Mouse (Mus musculus) MEL (cell line): Measurements from ENCODE around the gene Capn3. TPM values are rescaled to one million over a fixed set of nuclear protein-coding genes. Genes with fewer than 3 reads are reported as not detected.

Source experiments
- DNase-seq: peaks from one replicate; pipeline ENCODE4 v3.0.0; 2011; ENCODE audit warnings: low read depth, low spot score
- H3K27ac ChIP-seq: 2 replicates; pipeline ENCODE4 v1.5.1; 2012; ENCODE audit warnings: low read depth, mild to moderate bottlenecking, control low read depth, low read length, moderate library complexity; ENCODE audit not compliant: control insufficient read depth
- H3K27me3 ChIP-seq, 2 experiments: fragments of 150-350 bp in 1 of 2; sonication (generic) in 1 of 2; 2 replicates each; pipeline ENCODE4 v1.6.1; 2012; ENCODE audit warnings: low read length in 2 of 2, mild to moderate bottlenecking in 2 of 2, improper control_type of control experiment in 1 of 2, moderate library complexity in 1 of 2; ENCODE audit not compliant: insufficient read depth in 2 of 2, control insufficient read depth in 1 of 2
- H3K36me3 ChIP-seq, 2 experiments: 2 replicates each; pipeline ENCODE4 v1.6.1; 2012 to 2014; ENCODE audit warnings: low read length in 2 of 2, improper control_type of control experiment in 1 of 2, inconsistent platforms in 1 of 2, mild to moderate bottlenecking in 1 of 2; ENCODE audit not compliant: insufficient read depth in 2 of 2, control insufficient read depth in 1 of 2
- H3K4me1 ChIP-seq, 2 experiments: fragments of 150-350 bp in 1 of 2; sonication (generic) in 1 of 2; 2 replicates each; pipeline ENCODE4 v1.6.1; 2012; ENCODE audit warnings: low read length in 2 of 2, improper control_type of control experiment in 1 of 2, mild to moderate bottlenecking in 1 of 2; ENCODE audit not compliant: insufficient read depth in 2 of 2, control insufficient read depth in 1 of 2
- H3K4me3 ChIP-seq, 2 experiments: fragments of 150-350 bp in 1 of 2; sonication (generic) in 1 of 2; 2 replicates each; pipeline ENCODE4 v1.5.1; 2012; ENCODE audit warnings: low read depth in 2 of 2, low read length in 2 of 2, mild to moderate bottlenecking in 2 of 2, moderate library complexity in 2 of 2, control low read depth in 1 of 2, improper control_type of control experiment in 1 of 2; ENCODE audit not compliant: control insufficient read depth in 1 of 2, insufficient read depth in 1 of 2
- H3K79me2 ChIP-seq: 2 replicates; pipeline ENCODE4 v1.6.1; 2012; ENCODE audit warnings: mild to moderate bottlenecking, low read length, moderate library complexity; ENCODE audit not compliant: control insufficient read depth, poor library complexity, insufficient read depth
- H3K9ac ChIP-seq: 2 replicates; pipeline ENCODE4 v1.6.1; 2012; ENCODE audit warnings: low read depth, mild to moderate bottlenecking, control low read depth, low read length, moderate library complexity; ENCODE audit not compliant: control insufficient read depth, poor library complexity, severe bottlenecking
- H3K9me3 ChIP-seq: fragments of 150-350 bp; sonication (generic); replicated peaks from 2 replicates; pipeline ENCODE4 v1.6.1; 2012; ENCODE audit warnings: mild to moderate bottlenecking, low read length, improper control_type of control experiment, moderate library complexity; ENCODE audit not compliant: insufficient read depth
- BHLHE40 ChIP-seq: IDR thresholded peaks from 2 replicates; pipeline ENCODE4 v1.6.1; 2012; ENCODE audit warnings: low read depth, mild to moderate bottlenecking, inconsistent platforms, low read length, improper control_type of control experiment, borderline replicate concordance
- CTCF ChIP-seq, 3 experiments: IDR thresholded peaks in 2 of 3; conservative IDR thresholded peaks in 1 of 3; 2 replicates each; pipeline ENCODE4 v1.5.1; 2011 to 2012; ENCODE audit warnings: low read length in 3 of 3, low read depth in 2 of 3, mild to moderate bottlenecking in 2 of 3, improper control_type of control experiment in 1 of 3, inconsistent platforms in 1 of 3, mixed read lengths in 1 of 3, moderate library complexity in 1 of 3; ENCODE audit not compliant: control insufficient read depth in 1 of 3, insufficient read depth in 1 of 3, poor library complexity in 1 of 3, severe bottlenecking in 1 of 3
- ELF1 ChIP-seq: IDR thresholded peaks from 2 replicates; pipeline ENCODE4 v1.6.1; 2014; ENCODE audit warnings: low read depth, mild to moderate bottlenecking, inconsistent platforms, low read length, improper control_type of control experiment, moderate library complexity
- MAFK ChIP-seq: IDR thresholded peaks from 2 replicates; pipeline ENCODE4 v1.6.1; 2011; ENCODE audit warnings: low read depth, mild to moderate bottlenecking, low read length, improper control_type of control experiment, borderline replicate concordance
- MAZ ChIP-seq: IDR thresholded peaks from 2 replicates; pipeline ENCODE4 v1.6.1; 2012; ENCODE audit warnings: low read depth, mild to moderate bottlenecking, inconsistent platforms, low read length, improper control_type of control experiment
- MXI1 ChIP-seq: IDR thresholded peaks from 2 replicates; pipeline ENCODE4 v1.6.1; 2011; ENCODE audit warnings: mild to moderate bottlenecking, low read depth, low read length, improper control_type of control experiment
- MYB ChIP-seq: IDR thresholded peaks from 2 replicates; pipeline ENCODE4 v1.6.1; 2011; ENCODE audit warnings: mild to moderate bottlenecking, low read depth, low read length, improper control_type of control experiment
- NELFE ChIP-seq: IDR thresholded peaks from 2 replicates; pipeline ENCODE4 v1.6.1; 2011; ENCODE audit warnings: low read depth, low read length, improper control_type of control experiment
- NRF1 ChIP-seq: IDR thresholded peaks from 2 replicates; pipeline ENCODE4 v1.6.1; 2014; ENCODE audit warnings: low read depth, mild to moderate bottlenecking, inconsistent platforms, low read length, improper control_type of control experiment, moderate library complexity; ENCODE audit not compliant: poor library complexity, insufficient read depth, severe bottlenecking
- POLR2A ChIP-seq, 2 experiments: IDR thresholded peaks; 2 replicates each; pipeline ENCODE4 v1.6.1; 2011 to 2012; ENCODE audit warnings: low read length in 2 of 2, mild to moderate bottlenecking in 2 of 2, control low read depth in 1 of 2, improper control_type of control experiment in 1 of 2, low read depth in 1 of 2, moderate library complexity in 1 of 2; ENCODE audit not compliant: control insufficient read depth in 1 of 2, insufficient read depth in 1 of 2, poor library complexity in 1 of 2
- POLR2AphosphoS5 ChIP-seq: IDR thresholded peaks from 2 replicates; pipeline ENCODE4 v1.6.1; 2012; ENCODE audit warnings: low read depth, borderline replicate concordance, mild to moderate bottlenecking, inconsistent platforms, low read length, moderate library complexity, mixed read lengths
- RAD21 ChIP-seq: IDR thresholded peaks from 2 replicates; pipeline ENCODE4 v1.6.1; 2011; ENCODE audit warnings: mild to moderate bottlenecking, low read depth, low read length, improper control_type of control experiment
- SIN3A ChIP-seq: IDR thresholded peaks from 2 replicates; pipeline ENCODE4 v1.6.1; 2012; ENCODE audit warnings: low read length, improper control_type of control experiment, inconsistent platforms
- SMC3 ChIP-seq: IDR thresholded peaks from 2 replicates; pipeline ENCODE4 v1.6.1; 2011; ENCODE audit warnings: low read depth, low read length, improper control_type of control experiment
- TCF12 ChIP-seq: IDR thresholded peaks from 2 replicates; pipeline ENCODE4 v1.6.1; 2014; ENCODE audit warnings: low read depth, mild to moderate bottlenecking, inconsistent platforms, low read length, improper control_type of control experiment, moderate library complexity
- USF1 ChIP-seq: IDR thresholded peaks from 2 replicates; pipeline ENCODE4 v1.6.1; 2014; ENCODE audit warnings: low read depth, mild to moderate bottlenecking, inconsistent platforms, low read length, improper control_type of control experiment, moderate library complexity
- USF2 ChIP-seq, 2 experiments: IDR thresholded peaks; 2 replicates each; pipeline ENCODE4 v1.6.1; 2011 to 2012; ENCODE audit warnings: improper control_type of control experiment in 2 of 2, low read length in 2 of 2, borderline replicate concordance in 1 of 2, inconsistent platforms in 1 of 2, low read depth in 1 of 2, mild to moderate bottlenecking in 1 of 2; ENCODE audit not compliant: insufficient read depth in 1 of 2
- ZNF384 ChIP-seq: IDR thresholded peaks from 2 replicates; pipeline ENCODE4 v1.6.1; 2012; ENCODE audit warnings: low read depth, mild to moderate bottlenecking, inconsistent platforms, low read length, improper control_type of control experiment
- polyA plus RNA-seq, 2 experiments: library from polyadenylated mRNA; stranded (reverse) in 1 of 2; unstranded in 1 of 2; fragments of >175 nt in 1 of 2; fragments of >200 nt in 1 of 2; gene quantifications; 2 replicates each; pipeline versions ENCODE4 v1.2.1 to v1.2.4; 2012; ENCODE audit warnings: low replicate concordance in 2 of 2, low read depth in 1 of 2; ENCODE audit not compliant: insufficient read length in 2 of 2, insufficient read depth in 1 of 2, missing spikeins in 1 of 2
- total RNA-seq: library from RNA; depleted of rRNA; stranded (reverse); fragments of 300-350 nt; gene quantifications from 2 replicates; pipeline ENCODE4 v1.2.3, GENCODE M21; 2012

Gene Capn3
- total and polyA plus RNA-seq, 3 experiments, result not detected

DNA sequence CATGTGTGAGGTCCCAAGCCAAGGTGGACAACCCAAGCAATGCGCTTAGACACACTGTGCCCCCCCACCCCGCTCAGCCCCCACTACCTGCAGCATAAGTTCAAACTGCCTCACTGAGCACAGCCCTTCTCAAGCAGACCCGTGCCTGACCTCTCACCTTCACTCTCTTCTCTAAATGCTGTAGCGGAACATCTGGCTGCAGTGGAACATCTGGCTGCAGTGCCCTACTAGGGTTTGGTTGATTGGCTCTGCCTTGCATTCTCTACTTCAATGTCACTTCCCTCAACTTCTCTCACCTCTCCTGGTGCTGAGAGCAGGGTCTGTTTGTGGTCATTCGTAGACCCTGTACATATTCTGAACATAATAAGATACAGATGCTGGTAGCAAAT, 9.6 kb downstream of the Capn3 start:
- no peak for DNase-seq
- no peaks in the 10 kb centered on the region for H3K27me3 ChIP-seq
- H3K27ac ChIP-seq, result no peak overlapping the region
- no peak for TF ChIP-seq MXI1
- no peak for TF ChIP-seq SIN3A
- no peak for TF ChIP-seq MYB
- no peak for TF ChIP-seq TCF12
- TF ChIP-seq USF1, result no peak
- TF ChIP-seq ELF1, result no peak
- TF ChIP-seq NELFE, result no peak
- no peak overlapping the region for H3K9ac ChIP-seq
- no peaks in the 10 kb centered on the region for H3K9me3 ChIP-seq
- no peak overlapping the region for H3K4me3 ChIP-seq
- H3K79me2 ChIP-seq, result no peaks in the 10 kb centered on the region
- 0 out of 4 replicates have a peak, but pooled peaks cover 0 to 3% of the 10 kb centered on the region in 2 experiments for H3K4me1 ChIP-seq
- peaks cover 0 to 2% of the 10 kb centered on the region in 2 experiments; a peak in 1 of 4 replicates for H3K36me3 ChIP-seq

GRCm38 (mm10) chr2:120468011-120468410, 12.2 kb downstream of the Capn3 start:
- Histone ChIP-seq H3K36me3 (peaks cover 0 to 2% of the 10 kb centered on the region in 2 experiments; a peak in 1 of 4 replicates), H3K9me3 (no peaks in the 10 kb centered on the region), H3K79me2 (no peaks in the 10 kb centered on the region), H3K4me3 (no peak overlapping the region), H3K27me3 (no peaks in the 10 kb centered on the region), H3K9ac (no peak overlapping the region), H3K4me1 (0 out of 4 replicates have a peak, but pooled peaks cover 0 to 3% of the 10 kb centered on the region in 2 experiments), H3K27ac (no peak overlapping the region)
- TF ChIP-seq NRF1, result no peak
- TF ChIP-seq MAZ, result no peak
- no peak for TF ChIP-seq ELF1
- TF ChIP-seq POLR2AphosphoS5, result no peak
- no peak for TF ChIP-seq RAD21
- no peak for TF ChIP-seq MAFK
- no peak for TF ChIP-seq POLR2A (IDR thresholded peaks at IDR 0.05; ENCODE audit: control insufficient read depth in 1 of 2, insufficient read depth in 1 of 2, low read depth in 1 of 2, low read length in 2 of 2, poor library complexity in 1 of 2)
- no peak for TF ChIP-seq SMC3
- TF ChIP-seq CTCF (IDR thresholded peaks at IDR 0.05 in 2 of 3, conservative IDR thresholded peaks at IDR 0.05 in 1 of 3; ENCODE audit: control insufficient read depth in 1 of 3, insufficient read depth in 1 of 3, low read depth in 2 of 3, low read length in 3 of 3, poor library complexity in 1 of 3, severe bottlenecking in 1 of 3), result no peak
- TF ChIP-seq ZNF384, result no peak
- no peak for TF ChIP-seq BHLHE40
- TF ChIP-seq USF2 (IDR thresholded peaks at IDR 0.05; ENCODE audit: borderline replicate concordance in 1 of 2, insufficient read depth in 1 of 2, low read depth in 1 of 2, low read length in 2 of 2), result no peak
- no peak for TF ChIP-seq SIN3A
- no peak for DNase-seq
